Comparison of ENCODE assay signal across 8 mouse cellular contexts in genomic region chr1:140661404-140661787, GRCm38 (mm10).
A peak's percentile ranks its signal among the peaks of the same experiment; 100 is the strongest.
DNase-seq lines count a peak whose midpoint lies in the region; ATAC-seq lines count a peak whose summit lies in the region.

No protein-coding gene starts in this region.

- no peak overlapping the region for H3K4me3 ChIP-seq in limb, embryonic 12.5 days (replicated peaks)
- no peak overlapping the region for H3K4me3 ChIP-seq in limb, embryonic 10.5 days
- H3K4me3 ChIP-seq in forebrain, embryonic 13.5 days: peak overlapping the region; percentile 22
- peak overlapping the region; percentile 27 for H3K4me3 ChIP-seq in midbrain, embryonic 15.5 days

- DNase-seq in cerebellum, postnatal 10 days: peak; percentile 23 to 65
- no peak for DNase-seq in cerebellum, postnatal 36 days
- no peak for DNase-seq in limb, embryonic 10.5 days (ENCODE audit: low spot score)
- DNase-seq in gastrocnemius, postnatal 25 days: no peak
- DNase-seq in spleen, adult 12 weeks (ENCODE audit: low spot score): no peak

- no peak for ATAC-seq in limb, embryonic 12.5 days (ENCODE audit: insufficient number of reproducible peaks, insufficient read depth, low FRiP score, low TSS enrichment, low read depth)
- peak; percentile 83 for ATAC-seq in forebrain, embryonic 13.5 days
- peak; percentile 89 for ATAC-seq in midbrain, embryonic 15.5 days (replicated peaks)

- no peaks in the 10 kb centered on the region for H3K4me1 ChIP-seq in limb, embryonic 12.5 days (replicated peaks)
- H3K4me1 ChIP-seq in limb, embryonic 10.5 days: no peaks in the 10 kb centered on the region
- H3K4me1 ChIP-seq in forebrain, embryonic 13.5 days: 0 out of 2 replicates have a peak, but pooled peaks cover 3% of the 10 kb centered on the region
- no peaks in the 10 kb centered on the region for H3K4me1 ChIP-seq in midbrain, embryonic 15.5 days

- no peaks in the 10 kb centered on the region for H3K27me3 ChIP-seq in limb, embryonic 12.5 days
- no peaks in the 10 kb centered on the region for H3K27me3 ChIP-seq in limb, embryonic 10.5 days (ENCODE audit: low read depth, poor library complexity, severe bottlenecking)
- H3K27me3 ChIP-seq in forebrain, embryonic 13.5 days: no peaks in the 10 kb centered on the region
- H3K27me3 ChIP-seq in midbrain, embryonic 15.5 days (replicated peaks): no peaks in the 10 kb centered on the region

- H3K9me3 ChIP-seq in limb, embryonic 12.5 days: no peaks in the 10 kb centered on the region
- no peaks in the 10 kb centered on the region for H3K9me3 ChIP-seq in limb, embryonic 10.5 days (replicated peaks)
- no peaks in the 10 kb centered on the region for H3K9me3 ChIP-seq in forebrain, embryonic 13.5 days (replicated peaks)
- H3K9me3 ChIP-seq in midbrain, embryonic 15.5 days: no peaks in the 10 kb centered on the region

- H3K4me2 ChIP-seq in limb, embryonic 12.5 days: peak overlapping the region; percentile 26; the same call in 1 of the 2 replicates
- H3K4me2 ChIP-seq in forebrain, embryonic 13.5 days: peak overlapping the region; percentile 51
- H3K4me2 ChIP-seq in midbrain, embryonic 15.5 days: peak overlapping the region; percentile 44

- no peaks in the 10 kb centered on the region for H3K36me3 ChIP-seq in limb, embryonic 12.5 days
- H3K36me3 ChIP-seq in limb, embryonic 10.5 days: no peaks in the 10 kb centered on the region
- H3K36me3 ChIP-seq in forebrain, embryonic 13.5 days (ENCODE audit: poor library complexity, severe bottlenecking): no peaks in the 10 kb centered on the region
- no peaks in the 10 kb centered on the region for H3K36me3 ChIP-seq in midbrain, embryonic 15.5 days (replicated peaks)

- no peak overlapping the region for H3K27ac ChIP-seq in limb, embryonic 12.5 days
- no peak overlapping the region for H3K27ac ChIP-seq in limb, embryonic 10.5 days
- H3K27ac ChIP-seq in forebrain, embryonic 13.5 days: no peak overlapping the region
- no peak overlapping the region for H3K27ac ChIP-seq in midbrain, embryonic 15.5 days

- no peak overlapping the region for H3K9ac ChIP-seq in limb, embryonic 12.5 days (replicated peaks)
- no peak overlapping the region for H3K9ac ChIP-seq in forebrain, embryonic 13.5 days
- no peak overlapping the region for H3K9ac ChIP-seq in midbrain, embryonic 15.5 days

- WGBS in limb, embryonic 12.5 days: 29% methylated on average over 3 of the region's 3 CpGs
- WGBS in limb, embryonic 10.5 days: 44% methylated on average over 3 of the region's 3 CpGs
- 19% methylated on average over 3 of the region's 3 CpGs for WGBS in forebrain, embryonic 13.5 days
- 20% methylated on average over 3 of the region's 3 CpGs for WGBS in midbrain, embryonic 15.5 days

Comparison
In these comparisons a context has a peak if more than half of its experiments do, and no peak if none do; other contexts are left out.
1. DNase-seq: peak in cerebellum, postnatal 10 days (2 of 2); none in cerebellum, postnatal 36 days (0 of 2), limb, embryonic 10.5 days (single experiment), gastrocnemius, postnatal 25 days (single experiment) and spleen, adult 12 weeks (single experiment).
2. H3K4me3 ChIP-seq: peak in forebrain, embryonic 13.5 days (single experiment) and midbrain, embryonic 15.5 days (single experiment); none in limb, embryonic 12.5 days (single experiment) and limb, embryonic 10.5 days (single experiment).
3. Peak in every context shown above with its lines, with median percentiles within 50 percentile points of each other: H3K4me2 ChIP-seq.